Mouse (Mus musculus) liver, embryonic 11.5 days (tissue): ENCODE data around the gene Fancd2os. TPM values are rescaled to one million over a fixed set of nuclear protein-coding genes. Genes with fewer than 3 reads are reported as not detected.
A peak's percentile ranks its signal among the peaks of the same experiment; 100 is the strongest.

ENCODE experiments used
- ATAC-seq: fragments of 200-750 bp; cut with Nextera tagmentation; replicated peaks from 2 replicates; pipeline ENCODE4 v1.8.0; 2017; ENCODE audit warnings: moderate number of reproducible peaks, mild to moderate bottlenecking, moderate TSS enrichment, moderate library complexity; ENCODE audit not compliant: low FRiP score
- DNase-seq: peaks from one replicate; pipeline ENCODE4 v3.0.0-alpha.2; 2017; ENCODE audit warnings: low spot score
- H3K27ac ChIP-seq: fragments of 300-500 bp; sonication (generic); 2 replicates; pipeline ENCODE4 v1.5.1; 2014; ENCODE audit warnings: mild to moderate bottlenecking, low read depth, low read length, control low read depth
- H3K27me3 ChIP-seq: fragments of 300-500 bp; sonication (generic); replicated peaks from 2 replicates; pipeline ENCODE4 v1.6.1; 2014; ENCODE audit warnings: low read length, mixed read lengths; ENCODE audit not compliant: control insufficient read depth, insufficient read depth
- H3K36me3 ChIP-seq: fragments of 300-500 bp; sonication (generic); 2 replicates; pipeline ENCODE4 v1.6.1; 2014; ENCODE audit warnings: mild to moderate bottlenecking, low read length, moderate library complexity, mixed read lengths; ENCODE audit not compliant: control insufficient read depth, insufficient read depth
- H3K4me1 ChIP-seq: fragments of 300-500 bp; sonication (generic); replicated peaks from 2 replicates; pipeline ENCODE4 v1.6.1; 2014; ENCODE audit warnings: low read length, mixed read lengths; ENCODE audit not compliant: control insufficient read depth, insufficient read depth
- H3K4me2 ChIP-seq: fragments of 300-500 bp; sonication (generic); 2 replicates; pipeline ENCODE4 v1.6.1; 2014; ENCODE audit warnings: mild to moderate bottlenecking, control low read depth, moderate library complexity
- H3K4me3 ChIP-seq: fragments of 300-500 bp; sonication (generic); 2 replicates; pipeline ENCODE4 v1.5.1; 2014; ENCODE audit warnings: low read depth, low read length, control low read depth
- H3K9ac ChIP-seq: fragments of 300-500 bp; sonication (generic); 2 replicates; pipeline ENCODE4 v1.6.1; 2014; ENCODE audit warnings: low read depth, low read length, control low read depth
- H3K9me3 ChIP-seq: fragments of 300-500 bp; sonication (generic); 2 replicates; pipeline ENCODE4 v1.6.1; 2016; ENCODE audit warnings: low read length, inconsistent platforms, mixed read lengths; ENCODE audit not compliant: control insufficient read depth
- WGBS: fragments of 180-500 bp; shearing (Covaris S2); extraction: QIAGEN DNeasy Blood & Tissue Kit; methylation state at CpG from one replicate; pipeline ENCODE4 v1.1.7; 2014; 5-methylcytosine and 5-hydroxymethylcytosine counted together
- polyA plus RNA-seq: library from polyadenylated mRNA; unstranded; fragments of >200 nt; fragmentation: Nextera tagmentation; extraction: Ambion mirVana; gene quantifications from 2 replicates; pipeline ENCODE4 v1.2.1, GENCODE M21; 2014

Gene Fancd2os
- polyA plus RNA-seq, 1 experiment from 2014 or later = 0.18 TPM

- DNase-seq (no peak), ATAC-seq (no peak)
- Histone ChIP-seq H3K4me1 (0 out of 2 replicates have a peak, but pooled peaks cover 2% of the 10 kb centered on the region), H3K9me3 (no peaks in the 10 kb centered on the region), H3K27me3 (no peaks in the 10 kb centered on the region), H3K36me3 (peaks cover 26% of the 10 kb centered on the region), H3K27ac (no peak overlapping the region), H3K4me3 (no peak overlapping the region), H3K9ac (no peak overlapping the region), H3K4me2 (no peak overlapping the region)
- 93% methylated on average over 7 of the region's 7 CpGs for WGBS
These were observed 13.6 kb upstream of the Fancd2os start for GRCm38 (mm10) chr6:113614152-113614551.

GRCm38 (mm10) chr6:113612258-113612969 lies 11.9 kb upstream of the Fancd2os start:
- DNase-seq (no peak), ATAC-seq (no peak)
- Histone ChIP-seq H3K36me3 (peaks cover 24% of the 10 kb centered on the region), H3K27me3 (no peaks in the 10 kb centered on the region), H3K4me3 (no peak overlapping the region), H3K4me1 (0 out of 2 replicates have a peak, but pooled peaks cover 2% of the 10 kb centered on the region), H3K9me3 (no peaks in the 10 kb centered on the region), H3K27ac (no peak overlapping the region), H3K9ac (no peak overlapping the region), H3K4me2 (no peak overlapping the region)
- 83% methylated on average over 8 of the region's 8 CpGs for WGBS

GRCm38 (mm10) chr6:113609293-113609692 lies 8.8 kb upstream of the Fancd2os start:
- peaks cover 6% of the 10 kb centered on the region for H3K36me3 ChIP-seq
- no peak overlapping the region for H3K4me3 ChIP-seq
- DNase-seq (no peak), ATAC-seq (no peak)
- peaks cover 10% of the 10 kb centered on the region for H3K4me1 ChIP-seq
- no peak overlapping the region for H3K9ac ChIP-seq
- H3K9me3 ChIP-seq = no peaks in the 10 kb centered on the region
- WGBS = 88% methylated on average over 7 of the region's 7 CpGs
- H3K4me2 ChIP-seq = no peak overlapping the region
- H3K27me3 ChIP-seq = no peaks in the 10 kb centered on the region
- H3K27ac ChIP-seq = no peak overlapping the region

GRCm38 (mm10) chr6:113608871-113609270 lies 8.4 kb upstream of the Fancd2os start:
- Histone ChIP-seq H3K4me2 (no peak overlapping the region), H3K9ac (no peak overlapping the region), H3K36me3 (peaks cover 1% of the 10 kb centered on the region), H3K4me1 (peaks cover 10% of the 10 kb centered on the region), H3K27me3 (no peaks in the 10 kb centered on the region), H3K9me3 (no peaks in the 10 kb centered on the region), H3K4me3 (no peak overlapping the region), H3K27ac (no peak overlapping the region)
- WGBS = 84% methylated on average over 6 of the region's 6 CpGs
- ATAC-seq (no peak), DNase-seq (no peak)

GRCm38 (mm10) chr6:113605224-113605545 lies 4.7 kb upstream of the Fancd2os start:
- Histone ChIP-seq H3K9ac (peak overlapping the region; percentile 90), H3K4me3 (peak overlapping the region; percentile 91), H3K4me2 (peak overlapping the region; percentile 74), H3K27me3 (no peaks in the 10 kb centered on the region), H3K36me3 (no peaks in the 10 kb centered on the region; the same call in 1 of the 2 replicates), H3K4me1 (peaks cover 8% of the 10 kb centered on the region), H3K27ac (peak overlapping the region; percentile 70; the same call in 1 of the 2 replicates), H3K9me3 (no peaks in the 10 kb centered on the region)
- peak; percentile 19; the same call in 1 of the 2 replicates for ATAC-seq
- WGBS = 5% methylated on average over 10 of the region's 10 CpGs
- DNase-seq = no peak

- Histone ChIP-seq H3K27ac (peak within 1 kb of the TSS; percentile 70), H3K27me3 (no peaks in the 10 kb centered on the region), H3K36me3 (no peaks in the 10 kb centered on the region; the same call in 1 of the 2 replicates), H3K9me3 (no peaks in the 10 kb centered on the region), H3K4me3 (peak within 1 kb of the TSS; percentile 91), H3K4me2 (peak within 1 kb of the TSS; percentile 74), H3K4me1 (peaks cover 8% of the 10 kb centered on the region), H3K9ac (peak within 1 kb of the TSS; percentile 90)
- DNase-seq (peak; percentile 86), ATAC-seq (peak; percentile 92)
- under 1% methylated on average over 65 of the region's 65 CpGs for WGBS
These were observed 4.1 kb upstream of the Fancd2os start, which contains the start of gene Brk1 for GRCm38 (mm10) chr6:113604432-113605223. Gene Brk1, plus strand, starts transcription at chr6:113604772.

- 47% methylated on average over 12 of the region's 12 CpGs for WGBS
- Histone ChIP-seq H3K9me3 (no peaks in the 10 kb centered on the region), H3K27ac (peak overlapping the region; percentile 70; the same call in 1 of the 2 replicates), H3K27me3 (no peaks in the 10 kb centered on the region), H3K4me2 (peak overlapping the region; percentile 70), H3K4me1 (peaks cover 8% of the 10 kb centered on the region), H3K9ac (peak overlapping the region; percentile 90), H3K4me3 (peak overlapping the region; percentile 91), H3K36me3 (no peaks in the 10 kb centered on the region; the same call in 1 of the 2 replicates)
- DNase-seq (no peak), ATAC-seq (peak; percentile 22)
These were observed 3.5 kb upstream of the Fancd2os start for GRCm38 (mm10) chr6:113603993-113604392.

GRCm38 (mm10) chr6:113602821-113603220 lies 2.3 kb upstream of the Fancd2os start:
- H3K36me3 ChIP-seq = no peaks in the 10 kb centered on the region; the same call in 1 of the 2 replicates
- H3K4me2 ChIP-seq = no peak overlapping the region
- ATAC-seq (no peak), DNase-seq (no peak)
- WGBS = 81% methylated on average over 6 of the region's 6 CpGs
- H3K27me3 ChIP-seq = no peaks in the 10 kb centered on the region
- H3K4me1 ChIP-seq = peaks cover 8% of the 10 kb centered on the region
- no peak overlapping the region for H3K9ac ChIP-seq
- no peak overlapping the region for H3K27ac ChIP-seq
- H3K9me3 ChIP-seq = no peaks in the 10 kb centered on the region
- no peak overlapping the region for H3K4me3 ChIP-seq
